Mouse (Mus musculus) lung, postnatal 0 days (tissue): ENCODE measurements around the gene Acsm5.

Experiments used
- CTCF ChIP-seq: IDR thresholded peaks from 2 replicates; pipeline ENCODE4 v1.5.1; 2016; ENCODE audit warnings: antibody characterized with exemption, mild to moderate bottlenecking
- EP300 ChIP-seq: IDR thresholded peaks from 2 replicates; pipeline ENCODE4 v1.6.1; 2016; ENCODE audit warnings: antibody characterized with exemption, mild to moderate bottlenecking, control low read depth

GRCm38 (mm10) chr7:119594530-119595107 is 75.4 kb downstream of the Acsm5 start:
- TF ChIP-seq CTCF (no peak), EP300 (no peak)
